Mouse (Mus musculus): ENCODE measurements around the gene 4933425L06Rik. TPM values are rescaled to one million over a fixed set of nuclear protein-coding genes. Genes with fewer than 3 reads are reported as not detected.

The 4933425L06Rik gene
- polyA plus RNA-seq (2014; fragmentation: Nextera tagmentation; extraction: Ambion mirVana) = not detected in 2 replicates

GRCm38 (mm10) chr13:105081862-105082261, at the start of gene 4933425L06Rik:
Gene 4933425L06Rik (plus strand): TSS chr13:105082122.
- ATAC-seq (ENCODE audit: insufficient read depth) = no peak
- 88% methylated on average over 10 of the region's 10 CpGs for WGBS

GRCm38 (mm10) chr13:105037816-105038215, 44.1 kb upstream of the 4933425L06Rik start:
- no peak for TF ChIP-seq CTCF (IDR thresholded peaks at IDR 0.05; ENCODE audit: low read depth)
- no peak overlapping the region for H3K9ac ChIP-seq
- no peak overlapping the region for H3K27ac ChIP-seq (ENCODE audit: low read depth)
- no peaks in the 10 kb centered on the region for H3K36me3 ChIP-seq (ENCODE audit: insufficient read depth)
- ATAC-seq (ENCODE audit: insufficient read depth) (no peak), DNase-seq (no peak)
- no peak overlapping the region for H3K4me3 ChIP-seq (ENCODE audit: low read depth, low read length)
- no peak overlapping the region for H3K4me2 ChIP-seq
- H3K9me3 ChIP-seq (ENCODE audit: low read depth, low read length) = no peaks in the 10 kb centered on the region
- no peaks in the 10 kb centered on the region for H3K27me3 ChIP-seq (ENCODE audit: insufficient read depth, low read length)
- WGBS = 86% methylated on average over 12 of the region's 12 CpGs
- no peaks in the 10 kb centered on the region for H3K4me1 ChIP-seq (ENCODE audit: insufficient read depth)

More at GRCm38 (mm10) chr13:105081862-105082261, at the start of gene 4933425L06Rik:
- H3K9ac ChIP-seq = no peak within 1 kb of the TSS
- no peaks in the 10 kb centered on the region for H3K9me3 ChIP-seq (ENCODE audit: low read depth, low read length)
- no peak for TF ChIP-seq CTCF (IDR thresholded peaks at IDR 0.05; ENCODE audit: low read depth)
- H3K4me1 ChIP-seq (ENCODE audit: insufficient read depth) = no peaks in the 10 kb centered on the region
- no peak within 1 kb of the TSS for H3K4me3 ChIP-seq (ENCODE audit: low read depth, low read length)
- H3K27ac ChIP-seq (ENCODE audit: low read depth) = no peak within 1 kb of the TSS
- no peaks in the 10 kb centered on the region for H3K27me3 ChIP-seq (ENCODE audit: insufficient read depth, low read length)
- H3K36me3 ChIP-seq (ENCODE audit: insufficient read depth) = no peaks in the 10 kb centered on the region
- no peak within 1 kb of the TSS for H3K4me2 ChIP-seq
- DNase-seq = no peak

- WGBS = 69% methylated on average over 5 of the region's 5 CpGs
- H3K4me1 ChIP-seq (ENCODE audit: insufficient read depth) = no peaks in the 10 kb centered on the region
- no peak for ATAC-seq (ENCODE audit: insufficient read depth)
- no peak overlapping the region for H3K4me3 ChIP-seq (ENCODE audit: low read depth, low read length)
- no peaks in the 10 kb centered on the region for H3K27me3 ChIP-seq (ENCODE audit: insufficient read depth, low read length)
- no peak for TF ChIP-seq CTCF (IDR thresholded peaks at IDR 0.05; ENCODE audit: low read depth)
- no peak overlapping the region for H3K27ac ChIP-seq (ENCODE audit: low read depth)
- H3K9ac ChIP-seq = no peak overlapping the region
- H3K36me3 ChIP-seq (ENCODE audit: insufficient read depth) = no peaks in the 10 kb centered on the region
- no peak overlapping the region for H3K4me2 ChIP-seq
- no peak for DNase-seq
- no peaks in the 10 kb centered on the region for H3K9me3 ChIP-seq (ENCODE audit: low read depth, low read length)
These were observed 43.6 kb upstream of the 4933425L06Rik start for GRCm38 (mm10) chr13:105038334-105038733.

- no peak for ATAC-seq (ENCODE audit: insufficient read depth)
- no peak for TF ChIP-seq CTCF (IDR thresholded peaks at IDR 0.05; ENCODE audit: low read depth)
- WGBS = 50% methylated on average over 3 of the region's 3 CpGs
- DNase-seq = no peak
- no peaks in the 10 kb centered on the region for H3K36me3 ChIP-seq (ENCODE audit: insufficient read depth)
- H3K9ac ChIP-seq = no peak overlapping the region
- no peaks in the 10 kb centered on the region for H3K9me3 ChIP-seq (ENCODE audit: low read depth, low read length)
- H3K27me3 ChIP-seq (ENCODE audit: insufficient read depth, low read length) = no peaks in the 10 kb centered on the region
- H3K4me2 ChIP-seq = no peak overlapping the region
- H3K4me3 ChIP-seq (ENCODE audit: low read depth, low read length) = no peak overlapping the region
- no peak overlapping the region for H3K27ac ChIP-seq (ENCODE audit: low read depth)
- H3K4me1 ChIP-seq (ENCODE audit: insufficient read depth) = no peaks in the 10 kb centered on the region
These were observed 38.0 kb upstream of the 4933425L06Rik start for GRCm38 (mm10) chr13:105043882-105044281.

GRCm38 (mm10) chr13:105047377-105047776, 34.5 kb upstream of the 4933425L06Rik start:
- Histone ChIP-seq H3K4me3 (ENCODE audit: low read depth, low read length) (0 out of 2 replicates have a peak overlapping the region, but pooled peaks have one; percentile 2), H3K27ac (ENCODE audit: low read depth) (no peak overlapping the region), H3K36me3 (ENCODE audit: insufficient read depth) (no peaks in the 10 kb centered on the region), H3K9me3 (ENCODE audit: low read depth, low read length) (no peaks in the 10 kb centered on the region), H3K4me2 (peak overlapping the region; percentile 31; the same call in 1 of the 2 replicates), H3K9ac (no peak overlapping the region), H3K27me3 (ENCODE audit: insufficient read depth, low read length) (no peaks in the 10 kb centered on the region), H3K4me1 (ENCODE audit: insufficient read depth) (no peaks in the 10 kb centered on the region)
- ATAC-seq (ENCODE audit: insufficient read depth) = no peak
- peak; percentile 14 for DNase-seq
- no peak for TF ChIP-seq CTCF (IDR thresholded peaks at IDR 0.05; ENCODE audit: low read depth)
- 40% methylated on average over 9 of the region's 9 CpGs for WGBS

GRCm38 (mm10) chr13:105048662-105049061, 33.3 kb upstream of the 4933425L06Rik start:
- H3K4me1 ChIP-seq (ENCODE audit: insufficient read depth) = no peaks in the 10 kb centered on the region

GRCm38 (mm10) chr13:105051432-105051831, 30.5 kb upstream of the 4933425L06Rik start:
- H3K4me2 ChIP-seq = no peak overlapping the region
- peaks cover 19% of the 10 kb centered on the region for H3K27me3 ChIP-seq (ENCODE audit: insufficient read depth, low read length)
- no peak overlapping the region for H3K4me3 ChIP-seq (ENCODE audit: low read depth, low read length)
- ATAC-seq (ENCODE audit: insufficient read depth) = no peak
- no peak for DNase-seq
- H3K9me3 ChIP-seq (ENCODE audit: low read depth, low read length) = no peaks in the 10 kb centered on the region
- H3K9ac ChIP-seq = no peak overlapping the region
- TF ChIP-seq CTCF (IDR thresholded peaks at IDR 0.05; ENCODE audit: low read depth) = no peak
- 28% methylated on average over 6 of the region's 6 CpGs for WGBS
- H3K4me1 ChIP-seq (ENCODE audit: insufficient read depth) = no peaks in the 10 kb centered on the region
- no peak overlapping the region for H3K27ac ChIP-seq (ENCODE audit: low read depth)
- no peaks in the 10 kb centered on the region for H3K36me3 ChIP-seq (ENCODE audit: insufficient read depth)

More at GRCm38 (mm10) chr13:105048662-105049061, 33.3 kb upstream of the 4933425L06Rik start:
- Histone ChIP-seq H3K9ac (no peak overlapping the region), H3K27me3 (ENCODE audit: insufficient read depth, low read length) (peaks cover 11% of the 10 kb centered on the region), H3K4me3 (ENCODE audit: low read depth, low read length) (no peak overlapping the region), H3K36me3 (ENCODE audit: insufficient read depth) (no peaks in the 10 kb centered on the region), H3K9me3 (ENCODE audit: low read depth, low read length) (no peaks in the 10 kb centered on the region), H3K27ac (ENCODE audit: low read depth) (no peak overlapping the region), H3K4me2 (no peak overlapping the region)
- no peak for TF ChIP-seq CTCF (IDR thresholded peaks at IDR 0.05; ENCODE audit: low read depth)
- no peak for ATAC-seq (ENCODE audit: insufficient read depth)
- 66% methylated on average over 8 of the region's 8 CpGs for WGBS
- peak; percentile 15 for DNase-seq

Measured in lung, embryonic 14.5 days (tissue).